Mouse (Mus musculus) heart, postnatal 25 days (tissue): ENCODE data around the gene Opalin. TPM values are rescaled to one million over a fixed set of nuclear protein-coding genes. Genes with fewer than 3 reads are reported as not detected.

Source experiments
- DNase-seq: peaks from one replicate; pipeline ENCODE4 v3.0.0; 2022; ENCODE audit warnings: low spot score
- intact Hi-C: fragments of 180-260 bp; cut with DNase I; formaldehyde crosslinking; loops from one replicate; pipeline ENCODE4 v1.15.1; 2025
- total RNA-seq, 2 experiments: library from RNA; stranded (reverse); gene quantifications; 2 replicates each; pipeline ENCODE4 v1.2.3; 2021

Opalin gene
- not detected for total RNA-seq

- intact Hi-C loops, result no loop called here
- no peak for DNase-seq
Measured at GRCm38 (mm10) chr19:41076906-41077305, at the start of gene Opalin. Gene Opalin, minus strand, starts transcription at chr19:41077113.

- intact Hi-C loops, result no loop called here
Measured at GRCm38 (mm10) chr19:41123009-41123408, 46.1 kb upstream of the Opalin start.

GRCm38 (mm10) chr19:41119924-41120323, 43.0 kb upstream of the Opalin start:
- no peak for DNase-seq
- intact Hi-C loops, result no loop called here

More at GRCm38 (mm10) chr19:41123009-41123408, 46.1 kb upstream of the Opalin start:
- DNase-seq, result no peak

GRCm38 (mm10) chr19:41118346-41118745, 41.4 kb upstream of the Opalin start:
- no peak for DNase-seq
- intact Hi-C loops, result no loop called here

GRCm38 (mm10) chr19:41117334-41117733, 40.4 kb upstream of the Opalin start:
- intact Hi-C loops, result no loop called here
- no peak for DNase-seq

- intact Hi-C loops, result no loop called here
- DNase-seq, result no peak
Measured at GRCm38 (mm10) chr19:41114611-41115010, 37.7 kb upstream of the Opalin start.

- no peak for DNase-seq
- intact Hi-C loops, result no loop called here
Measured at GRCm38 (mm10) chr19:41113911-41114531, 37.1 kb upstream of the Opalin start.

GRCm38 (mm10) chr19:41112609-41113008, 35.7 kb upstream of the Opalin start:
- no peak for DNase-seq
- intact Hi-C loops, result no loop called here

- no peak for DNase-seq
- intact Hi-C loops, result no loop called here
Measured at GRCm38 (mm10) chr19:41109991-41110390, 33.1 kb upstream of the Opalin start.

GRCm38 (mm10) chr19:41109496-41109895, 32.6 kb upstream of the Opalin start:
- no peak for DNase-seq
- intact Hi-C loops, result no loop called here

GRCm38 (mm10) chr19:41108666-41109065, 31.8 kb upstream of the Opalin start:
- DNase-seq, result no peak
- intact Hi-C loops, result no loop called here

GRCm38 (mm10) chr19:41107530-41107929, 30.6 kb upstream of the Opalin start:
- intact Hi-C loops, result no loop called here
- DNase-seq, result no peak

- intact Hi-C loops, result loop anchor here (2.0 kb wide), 2 partner anchors 102 to 142 kb away; partner anchors contain the start of gene Tll2
- DNase-seq, result no peak
Measured at GRCm38 (mm10) chr19:41104922-41105321, 28.0 kb upstream of the Opalin start.

GRCm38 (mm10) chr19:41101390-41101789, 24.5 kb upstream of the Opalin start:
- intact Hi-C loops, result no loop called here

GRCm38 (mm10) chr19:41100863-41101262, 23.9 kb upstream of the Opalin start:
- DNase-seq, result no peak
- intact Hi-C loops, result no loop called here

More at GRCm38 (mm10) chr19:41101390-41101789, 24.5 kb upstream of the Opalin start:
- DNase-seq, result peak; percentile 50

- intact Hi-C loops, result loop anchor here (5.0 kb wide), 1 partner anchor 520 kb away; no protein-coding TSS in a partner anchor
- DNase-seq, result no peak
Measured at GRCm38 (mm10) chr19:41097038-41097437, 20.1 kb upstream of the Opalin start.

GRCm38 (mm10) chr19:41091901-41092300, 15.0 kb upstream of the Opalin start:
- DNase-seq, result no peak
- intact Hi-C loops, result no loop called here

- intact Hi-C loops, result loop anchor here (10.0 kb wide), 1 partner anchor 675 kb away; no protein-coding TSS in a partner anchor
- DNase-seq, result no peak
Measured at GRCm38 (mm10) chr19:41089833-41090232, 12.9 kb upstream of the Opalin start.

- no peak for DNase-seq
- intact Hi-C loops, result loop anchor here (10.0 kb wide), 1 partner anchor 676 kb away; no protein-coding TSS in a partner anchor
Measured at GRCm38 (mm10) chr19:41088491-41088890, 11.6 kb upstream of the Opalin start.

GRCm38 (mm10) chr19:41087901-41088300, 11.0 kb upstream of the Opalin start:
- DNase-seq, result no peak
- intact Hi-C loops, result loop anchor here (10.0 kb wide), 1 partner anchor 677 kb away; no protein-coding TSS in a partner anchor

- intact Hi-C loops, result loop anchor here (1.0 to 10.0 kb wide), 2 partner anchors 158 to 678 kb away; no protein-coding TSS in a partner anchor
- peak; percentile 26 for DNase-seq
Measured at GRCm38 (mm10) chr19:41086700-41087099, 9.8 kb upstream of the Opalin start.

GRCm38 (mm10) chr19:41086289-41086688, 9.4 kb upstream of the Opalin start:
- no peak for DNase-seq
- intact Hi-C loops, result loop anchor here (1.0 to 10.0 kb wide), 2 partner anchors 158 to 679 kb away; no protein-coding TSS in a partner anchor
